Mouse (Mus musculus): Measurements from ENCODE around the gene Ccdc17.

The Ccdc17 gene

DNA sequence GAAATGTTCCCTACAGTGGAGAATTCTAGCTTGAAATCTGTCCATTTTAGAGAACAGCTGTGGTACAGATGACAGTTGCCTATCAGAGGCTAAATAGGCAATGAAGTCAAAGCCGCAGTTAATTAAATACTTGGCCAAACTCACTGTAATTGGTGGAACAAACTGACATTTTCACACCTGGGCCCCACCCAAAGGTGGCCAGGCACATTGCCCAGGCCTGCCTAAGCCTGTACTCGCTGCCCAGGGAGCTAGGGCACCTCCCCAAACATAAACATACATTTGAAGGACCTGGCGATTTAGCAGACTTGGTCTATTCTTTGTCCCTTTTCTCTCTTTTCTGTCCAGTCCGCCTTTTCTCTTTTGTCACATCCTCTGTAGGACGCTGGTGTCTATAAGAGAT lies at the start of gene Ccdc17:
TSS of gene Ccdc17 (plus strand) at position 276 of the 400 bp plus-strand sequence.
- DNase-seq, result no peak

DNA sequence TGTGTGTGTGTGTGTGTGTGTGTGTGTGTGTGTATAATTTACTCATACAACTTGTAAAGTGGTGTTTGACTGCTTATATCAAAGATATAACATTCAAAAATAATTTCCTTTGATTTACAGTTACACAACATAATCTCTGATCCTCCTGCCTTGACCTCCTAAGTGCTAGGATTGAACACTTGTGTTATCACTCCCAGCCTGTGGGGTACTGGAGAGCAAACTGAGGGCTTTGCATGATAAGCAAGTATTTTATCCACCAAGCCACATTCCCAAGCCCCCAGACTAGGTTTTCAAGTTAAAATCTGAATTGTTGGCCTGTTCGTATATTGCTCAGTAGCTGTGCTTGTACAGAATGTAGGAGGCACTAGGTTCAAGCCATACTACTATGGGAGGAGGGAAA lies 46.0 kb upstream of the Ccdc17 start:
- no peak for DNase-seq

DNA sequence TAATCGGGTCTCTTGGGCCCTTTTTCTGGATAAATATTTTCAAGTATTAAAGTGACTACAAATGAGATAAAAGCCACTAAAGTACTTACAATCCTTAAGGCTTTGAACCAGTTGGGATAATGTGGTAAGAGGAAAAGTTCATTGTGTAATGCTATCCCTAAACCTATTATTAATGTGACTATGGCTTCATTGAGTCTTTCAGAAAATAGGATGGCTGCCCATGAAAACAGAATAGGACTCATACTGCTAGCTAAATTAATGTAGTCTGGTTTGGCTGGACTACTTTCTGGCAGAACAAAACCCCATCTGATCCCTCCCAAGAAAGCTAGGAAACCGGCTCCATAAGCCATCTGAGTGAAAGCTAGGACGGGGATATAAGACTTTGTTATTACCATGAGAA lies 43.4 kb upstream of the Ccdc17 start:
- DNase-seq, result no peak

DNA sequence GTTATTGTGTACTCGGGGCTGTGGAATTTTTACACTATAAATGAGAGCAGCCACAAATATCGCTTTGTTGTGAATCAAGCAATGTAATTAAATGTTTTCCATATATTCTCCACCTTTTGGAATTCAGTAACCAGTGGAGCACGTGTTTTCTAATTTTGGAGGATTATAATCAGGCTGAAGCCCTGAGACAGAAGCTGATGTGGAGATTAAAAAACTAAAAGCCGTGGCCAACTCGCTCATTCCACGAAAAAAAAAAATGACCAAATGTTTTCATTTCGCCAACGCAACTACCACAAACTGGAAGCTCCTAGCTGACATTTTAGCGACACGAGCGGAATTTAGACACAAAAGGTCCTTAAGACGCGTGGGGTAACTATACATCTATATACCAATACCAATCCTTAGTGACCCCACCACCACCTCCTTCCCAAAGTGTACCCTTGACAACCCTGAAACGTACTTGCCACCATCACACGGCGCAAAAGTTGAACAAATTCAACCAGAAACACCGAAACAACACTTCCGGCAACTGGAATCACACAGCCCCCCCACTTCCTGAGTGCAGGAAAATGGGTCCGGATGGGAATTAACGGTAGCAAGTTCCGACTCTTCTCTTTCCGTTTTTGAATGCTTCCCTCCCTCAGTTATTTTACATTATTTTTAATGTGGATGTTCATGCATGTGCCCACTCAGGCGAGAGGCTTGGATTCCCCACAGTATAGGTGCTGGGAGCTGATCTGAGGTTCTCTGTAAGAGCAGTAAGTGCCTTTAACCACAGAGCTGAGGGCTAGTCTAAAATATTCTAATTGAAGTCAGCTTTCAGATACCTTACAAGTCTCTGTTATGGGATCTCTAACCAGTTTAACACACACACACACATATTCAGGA lies 40.8 kb upstream of the Ccdc17 start, which contains the start of gene Tmem69:
TSS of gene Tmem69 (minus strand) at position 524 of the 888 bp plus-strand sequence.
- peak; percentile 81 for DNase-seq

DNA sequence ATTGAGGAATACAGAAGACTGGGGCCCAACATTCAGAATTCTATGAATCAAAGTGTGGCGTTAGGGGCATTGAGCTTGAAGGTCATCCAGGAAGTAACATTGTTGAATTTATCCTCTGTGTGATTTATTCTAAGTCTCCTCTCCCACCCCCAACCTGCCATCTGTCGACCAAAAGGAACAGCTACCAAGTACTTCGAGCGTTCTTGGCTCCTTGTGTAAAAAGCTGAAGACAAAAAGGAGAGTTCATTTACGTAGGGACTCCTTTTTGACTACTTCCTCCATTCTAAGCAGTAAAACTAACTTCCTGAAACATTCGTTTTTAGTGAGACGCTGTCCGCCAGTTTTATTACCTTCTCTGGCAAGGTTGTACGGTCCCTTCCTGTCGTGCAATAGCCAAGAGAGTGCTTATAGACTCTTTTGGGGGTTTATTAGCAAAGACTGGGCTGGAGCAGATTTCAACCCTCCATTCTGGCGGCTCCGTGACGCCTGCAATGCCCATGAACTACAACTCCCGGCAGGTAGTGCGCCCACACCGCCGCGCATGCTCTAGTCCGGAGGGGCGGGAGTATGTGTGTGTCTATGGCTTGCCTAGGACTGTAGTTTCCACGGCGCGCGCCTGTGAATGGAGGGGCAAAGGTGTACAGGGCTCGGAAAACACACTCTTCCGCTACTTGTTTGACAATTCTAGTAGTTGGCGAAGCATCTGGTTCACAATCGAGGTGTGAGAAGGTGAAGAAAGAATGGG lies 39.7 kb upstream of the Ccdc17 start:
- DNase-seq, result peak; percentile 94

DNA sequence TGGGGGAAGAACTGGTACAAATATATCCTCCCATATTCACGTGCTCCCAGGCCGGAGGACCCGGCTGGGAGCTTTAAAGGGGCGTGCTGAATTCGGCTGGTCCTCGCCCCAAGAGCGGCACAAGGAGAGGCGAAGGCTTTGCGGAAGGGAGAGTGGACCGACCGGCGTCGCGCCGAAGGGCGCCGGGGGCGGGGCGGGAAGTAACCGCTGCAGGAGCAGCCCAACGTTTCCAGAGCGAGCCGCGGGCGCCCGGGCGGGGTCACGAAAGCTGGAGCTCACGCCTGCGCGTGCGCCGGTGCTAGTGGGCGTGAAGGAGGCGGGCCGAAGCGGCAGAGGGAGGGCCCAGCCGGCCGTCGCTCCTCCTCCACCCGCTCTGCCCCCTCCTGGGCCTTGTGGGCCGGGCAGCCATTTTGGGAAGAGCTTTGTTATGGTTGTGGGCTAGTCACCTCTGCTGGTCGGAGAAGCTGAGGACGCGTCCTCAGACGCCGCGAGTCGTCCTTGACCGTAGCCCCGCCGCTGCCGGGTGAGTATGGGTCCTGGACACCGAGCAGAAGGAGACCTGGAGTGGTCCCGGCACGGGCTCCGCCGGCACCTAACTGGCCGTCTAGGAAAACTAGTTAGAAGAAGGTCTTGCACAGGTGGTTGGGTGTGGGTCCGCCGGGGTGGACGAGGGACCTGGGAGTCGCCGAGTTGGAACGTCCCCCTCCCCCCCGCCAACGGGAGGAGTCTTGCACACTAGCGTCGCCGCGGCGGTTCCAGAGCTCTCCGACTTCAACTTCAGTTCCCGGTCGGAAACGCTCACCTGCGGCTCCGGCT lies 38.9 kb upstream of the Ccdc17 start, which contains the start of gene Gpbp1l1:
TSS of gene Gpbp1l1 (plus strand) at position 353 of the 816 bp plus-strand sequence.
- peak; percentile 99 for DNase-seq

DNA sequence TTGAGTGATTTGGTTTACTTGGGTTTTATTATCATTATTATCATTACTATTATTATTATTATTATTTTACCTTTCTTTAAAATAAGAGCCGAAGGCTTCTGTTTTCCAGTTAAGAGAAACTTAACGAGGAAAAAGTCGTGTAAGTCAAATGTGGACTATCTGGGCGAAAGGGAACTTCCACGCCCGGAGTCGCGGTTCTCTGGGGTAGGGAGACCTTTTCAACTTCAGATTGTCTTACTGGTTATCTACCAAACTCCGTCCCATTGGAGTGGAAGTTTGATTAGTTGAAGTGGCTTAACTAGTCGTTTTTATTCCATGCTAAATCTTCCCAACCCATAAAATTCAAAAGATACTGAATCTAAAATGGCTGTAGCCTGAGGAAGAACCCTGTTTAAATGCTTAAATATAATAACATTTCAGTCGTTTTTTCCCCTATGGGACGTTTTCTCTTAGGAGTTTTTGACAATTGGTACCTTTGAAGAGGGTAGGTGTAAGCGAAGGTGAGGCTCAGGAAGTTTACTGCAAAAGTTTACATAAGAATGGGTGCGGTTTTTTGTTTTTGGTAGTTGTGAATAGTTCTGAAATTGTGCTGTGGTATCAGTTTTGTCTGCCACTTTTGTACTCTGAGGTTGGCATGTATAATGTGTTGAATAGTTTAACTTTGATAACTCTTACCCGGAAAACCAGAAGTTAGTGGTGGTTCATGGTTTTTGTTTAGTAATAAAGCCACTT lies 38.1 kb upstream of the Ccdc17 start:
- no peak for DNase-seq

DNA sequence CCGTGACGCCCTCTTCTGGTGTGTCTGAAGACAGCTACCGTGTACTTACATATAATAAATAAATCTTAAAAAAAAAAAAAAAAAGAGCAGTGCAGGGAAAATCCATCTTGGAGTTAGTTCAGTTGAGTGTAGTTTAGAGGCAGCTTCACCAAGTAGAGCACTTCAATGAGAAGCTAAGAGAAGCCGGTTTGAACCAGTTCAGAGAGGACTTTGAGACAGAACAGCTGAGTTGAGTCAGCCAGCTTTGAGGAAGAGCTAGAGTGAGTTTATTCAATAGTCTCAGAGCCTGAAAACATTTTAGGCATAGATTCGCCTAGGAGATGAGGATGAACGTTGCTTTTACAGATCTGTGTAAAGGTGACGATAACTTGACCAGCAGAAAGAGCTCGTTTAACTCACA lies 661 bp upstream of the Ccdc17 start:
- no peak for DNase-seq

DNA sequence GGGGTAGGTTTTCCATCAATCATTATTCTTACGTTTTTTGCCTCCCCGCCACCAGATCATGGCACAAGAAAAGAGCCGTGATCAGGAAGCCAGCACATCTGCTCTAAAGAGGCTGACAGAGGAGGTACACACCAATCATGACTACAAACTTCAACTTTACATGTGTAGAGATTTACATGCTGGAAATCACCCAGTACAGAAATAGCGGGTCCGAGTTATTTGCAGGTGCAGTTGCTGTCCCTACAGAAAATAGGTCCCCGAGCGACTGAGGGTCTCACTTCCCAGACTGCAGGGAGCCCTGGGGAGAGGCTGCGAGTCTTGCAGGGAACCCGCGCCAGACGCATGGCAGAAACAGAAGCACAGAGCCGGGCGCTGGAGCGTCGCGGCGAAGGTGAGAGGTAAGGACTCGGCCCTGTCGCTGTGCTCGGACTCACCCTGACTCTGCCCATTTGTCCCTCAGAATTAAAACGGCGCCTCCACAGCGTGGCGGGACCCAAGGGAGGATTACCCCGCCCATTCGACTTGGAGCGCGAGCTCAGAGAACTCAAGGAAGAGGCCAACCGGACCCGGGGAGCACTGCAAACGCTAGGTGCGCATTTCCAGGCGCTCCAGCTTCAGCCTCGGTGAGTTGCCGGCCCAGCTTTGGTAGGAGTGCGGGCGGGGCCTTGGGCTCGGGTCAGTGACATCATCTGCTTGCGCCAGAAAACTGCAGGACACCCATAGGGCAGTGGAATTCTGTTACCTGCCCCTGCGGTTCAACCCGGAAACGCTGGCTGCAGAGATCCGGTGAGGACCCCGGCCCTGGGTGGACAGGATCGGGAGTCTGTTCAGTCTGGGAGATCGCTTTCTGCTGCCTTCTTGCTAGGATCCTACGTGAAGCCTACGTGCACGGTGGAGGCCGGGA lies 776 bp downstream of the Ccdc17 start:
- DNase-seq, result peak; percentile 58

DNA sequence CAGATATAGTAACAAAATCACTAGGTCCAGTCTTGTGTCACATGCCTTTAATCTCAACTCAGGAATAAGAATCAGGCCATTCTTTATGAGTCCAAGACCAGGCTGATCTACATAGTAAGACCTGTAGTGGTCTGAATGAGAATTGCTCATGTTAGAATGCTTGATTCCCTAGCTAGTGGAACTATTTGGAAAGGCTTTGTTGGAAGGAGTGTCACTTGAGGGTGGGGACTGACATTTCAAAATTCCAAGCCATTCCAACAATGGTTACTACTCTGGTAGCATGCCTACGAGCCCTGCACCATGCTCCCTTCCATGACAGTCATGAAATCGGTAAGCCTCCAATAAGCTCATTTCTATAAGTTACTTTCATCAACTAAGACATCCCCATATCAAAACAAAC lies 16.2 kb downstream of the Ccdc17 start:
- DNase-seq, result no peak

DNA sequence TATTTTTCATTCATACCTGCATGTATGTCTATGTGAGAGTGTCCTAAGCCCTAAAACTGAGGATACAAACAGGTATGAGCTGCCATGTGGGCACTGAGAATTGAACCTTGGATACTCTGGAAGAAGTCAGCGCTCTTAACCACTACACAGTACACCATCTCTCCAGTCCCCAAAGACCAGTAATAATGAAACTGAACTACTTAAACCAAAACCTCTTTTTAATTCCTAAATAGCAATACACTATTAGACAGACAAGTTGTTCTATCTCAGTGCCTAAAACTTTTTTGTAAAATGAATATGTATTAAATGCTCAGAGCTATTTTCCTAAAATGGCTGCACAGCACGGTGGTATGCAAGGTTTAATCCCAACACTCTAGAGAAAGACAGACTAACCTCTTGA lies 18.8 kb downstream of the Ccdc17 start:
- no peak for DNase-seq

DNA sequence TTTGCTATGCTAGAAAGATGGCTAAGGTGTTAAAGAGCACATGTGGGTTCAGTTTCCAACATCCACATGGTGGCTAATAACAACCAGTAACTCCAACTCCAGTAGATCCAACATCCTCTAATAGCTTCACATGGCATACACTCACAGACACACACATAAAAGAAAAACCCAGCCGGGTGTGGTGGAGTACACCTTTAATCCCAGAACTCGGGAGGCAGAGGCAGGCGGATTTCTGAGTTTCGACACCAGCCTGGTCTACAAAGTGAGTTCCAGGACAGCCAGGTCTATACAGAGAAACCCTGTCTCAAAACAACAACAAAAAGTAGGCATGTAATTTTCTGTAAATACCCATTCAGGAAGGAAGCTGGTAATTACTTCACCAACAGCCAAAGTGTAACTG lies 28.4 kb downstream of the Ccdc17 start:
- no peak for DNase-seq

DNA sequence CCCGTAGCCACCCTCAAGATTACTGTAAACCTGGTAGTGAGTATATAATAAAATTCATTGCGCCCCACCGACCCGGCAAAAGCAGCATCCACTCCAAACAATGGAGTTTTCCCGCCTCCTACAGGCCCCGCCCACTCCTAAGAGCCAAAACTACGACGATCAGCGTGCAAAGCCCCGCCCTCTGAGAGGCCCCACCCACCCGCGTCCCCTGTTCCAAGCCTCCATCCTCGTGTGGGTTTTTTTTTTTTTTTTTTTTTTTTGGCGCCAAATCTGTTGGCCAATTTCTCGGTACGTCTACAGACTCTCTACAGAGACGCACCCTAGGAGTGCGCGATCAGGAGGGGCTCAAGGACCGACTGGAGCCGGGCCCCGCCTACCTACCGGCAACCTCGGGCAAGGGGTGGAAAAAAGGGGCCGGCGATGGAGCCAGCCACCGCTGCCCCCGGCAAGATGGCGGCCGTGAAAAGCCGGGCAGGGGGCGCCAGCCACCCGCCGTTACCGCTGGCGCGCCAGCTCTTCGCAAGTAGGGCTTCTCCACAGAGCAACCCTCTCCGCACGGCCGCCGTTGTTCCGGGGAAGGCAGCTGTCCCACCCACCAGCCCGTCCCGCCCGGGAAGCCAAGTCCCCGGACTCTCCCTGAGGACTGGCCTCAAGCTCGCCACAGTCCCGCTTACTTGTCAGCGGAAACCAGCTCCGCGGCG lies 30.4 kb downstream of the Ccdc17 start:
- DNase-seq, result peak; percentile 83

DNA sequence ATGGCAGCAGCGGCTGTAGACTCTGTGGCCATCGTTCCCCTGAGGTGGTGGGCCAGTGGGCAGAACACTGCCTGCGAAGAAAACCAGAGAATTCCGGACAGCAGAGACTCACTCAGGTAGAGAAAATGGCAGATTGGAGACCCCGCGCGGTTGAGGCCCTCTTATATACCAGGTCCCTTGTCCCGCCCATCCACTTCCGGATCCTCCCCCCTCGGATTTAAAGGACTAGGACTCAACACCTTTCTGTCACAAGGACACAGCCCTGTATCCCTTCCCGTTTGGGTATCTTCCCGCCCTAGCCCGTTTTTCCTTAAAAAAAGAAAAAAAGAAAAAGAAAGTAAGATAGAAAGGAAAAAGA lies 30.9 kb downstream of the Ccdc17 start:
- peak; percentile 95 for DNase-seq

DNA sequence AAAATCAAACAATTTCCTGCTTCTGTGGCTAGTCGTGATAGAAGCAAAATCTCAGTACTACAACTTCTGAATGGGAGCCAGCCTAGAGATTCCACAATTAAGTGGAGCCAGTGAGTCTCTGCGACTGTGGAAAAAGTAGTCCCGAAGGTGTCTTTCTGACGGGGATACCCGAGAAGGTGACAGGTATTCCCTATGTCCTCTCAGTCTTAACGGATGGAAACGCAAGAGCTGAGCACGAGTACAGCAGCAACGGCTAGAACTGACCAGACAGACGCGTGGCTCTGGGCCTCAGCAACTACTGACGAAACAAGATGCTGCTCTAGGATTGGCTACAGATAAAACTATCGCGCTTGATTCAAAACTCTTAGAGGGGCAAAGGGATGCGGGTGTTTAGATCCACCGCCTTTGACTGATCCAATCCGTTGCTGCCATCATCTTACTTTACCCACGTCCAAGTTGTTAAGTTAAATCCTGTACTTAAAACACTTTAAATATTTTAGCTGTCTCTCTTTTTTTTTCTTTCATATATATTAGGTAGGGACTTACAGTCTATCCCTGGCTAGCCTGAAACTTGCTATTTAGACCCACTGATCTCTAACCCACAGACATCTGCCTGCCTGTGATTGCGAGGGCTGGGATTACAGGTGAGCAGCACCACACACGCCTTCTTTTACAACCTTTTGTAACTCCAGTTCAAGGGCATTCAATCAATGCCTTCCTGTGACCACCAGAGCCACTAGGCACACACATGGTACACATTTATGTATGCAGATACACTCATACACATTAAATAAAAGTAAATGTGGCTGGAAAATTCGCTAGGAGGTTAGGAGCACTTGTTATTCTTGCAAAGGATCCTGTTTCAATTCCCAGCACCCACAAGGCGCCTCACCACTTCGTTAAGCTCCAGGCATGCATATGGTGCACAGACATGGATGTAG lies 31.5 kb downstream of the Ccdc17 start, which contains the start of gene Nasp:
TSS of gene Nasp (minus strand) at position 220 of the 941 bp plus-strand sequence.
- peak; percentile 81 for DNase-seq

DNA sequence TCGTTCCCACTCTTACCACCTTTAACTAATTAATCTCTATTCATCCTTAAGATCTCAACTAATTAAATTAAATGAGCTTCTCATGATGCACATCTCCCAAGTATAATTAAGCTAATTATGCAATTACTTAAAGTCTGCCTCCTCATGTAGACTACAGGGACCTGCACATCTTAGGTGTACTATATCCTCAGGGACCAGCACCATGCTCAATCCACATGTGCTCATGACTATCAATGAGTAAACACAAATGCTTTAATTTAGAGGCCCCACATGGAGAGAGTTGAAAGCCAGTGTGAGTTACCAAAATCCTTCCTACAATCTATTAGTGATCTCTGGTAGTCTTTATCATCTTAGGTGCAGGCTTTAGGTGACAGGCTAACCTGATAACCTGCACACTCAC lies 38.7 kb downstream of the Ccdc17 start:
- DNase-seq, result no peak

DNA sequence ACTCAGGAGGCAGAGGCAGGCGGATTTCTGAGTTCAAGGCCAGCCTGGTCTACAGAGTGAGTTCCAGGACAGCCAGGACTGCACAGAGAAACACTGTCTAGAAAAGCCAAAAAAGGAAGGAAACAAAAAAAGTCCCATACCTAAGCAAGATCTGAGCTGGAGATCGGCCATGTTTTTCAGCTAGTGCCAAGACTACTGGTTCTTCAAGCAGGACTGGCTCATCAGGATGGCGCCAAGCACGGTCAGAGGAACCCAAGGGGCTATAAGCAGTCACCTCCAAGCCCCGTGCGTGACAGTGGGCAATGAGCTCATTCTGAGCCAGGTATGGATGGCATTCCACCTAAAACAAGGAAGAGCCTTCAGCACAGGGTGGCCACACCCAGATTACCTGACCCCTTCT lies 42.4 kb downstream of the Ccdc17 start:
- no peak for DNase-seq

DNA sequence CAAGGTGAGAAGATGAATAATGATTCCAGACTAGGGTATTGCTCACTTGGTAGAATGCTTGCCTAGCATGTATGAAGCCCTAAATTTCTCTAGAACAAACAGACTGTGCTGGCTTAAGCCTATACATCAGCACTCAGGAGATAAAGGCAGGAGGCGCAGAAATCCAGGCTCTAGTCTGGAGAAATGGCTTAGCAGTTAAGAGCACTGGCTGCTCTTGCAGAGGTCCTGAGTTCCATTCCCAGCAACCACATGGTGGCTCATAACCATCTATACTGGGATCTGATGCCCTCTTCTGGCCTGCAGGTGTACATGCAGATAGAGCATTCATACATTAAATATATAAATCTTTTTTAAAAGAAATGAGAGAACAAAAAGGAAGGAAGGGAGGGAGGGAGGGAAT lies 45.6 kb downstream of the Ccdc17 start:
- DNase-seq, result no peak

DNA sequence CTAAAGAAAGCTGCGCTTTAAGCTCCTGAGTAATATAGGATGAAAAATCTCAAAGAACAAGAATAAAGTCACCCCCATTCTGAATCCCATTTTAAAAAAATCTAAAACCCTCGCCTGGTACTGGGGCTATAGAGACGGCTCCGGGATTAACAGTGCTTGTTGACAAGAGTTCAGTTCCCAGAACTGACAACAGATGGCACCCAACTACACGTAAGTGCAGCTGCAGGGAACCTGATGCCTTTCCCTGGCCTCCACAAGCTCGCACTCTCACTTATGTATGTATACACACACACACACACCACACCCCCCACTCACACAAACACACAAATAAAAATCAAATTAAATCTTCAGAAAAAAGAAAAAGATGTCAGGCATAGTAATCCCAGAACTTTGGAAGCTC lies 47.9 kb downstream of the Ccdc17 start:
- peak; percentile 32 for DNase-seq
